Mouse (Mus musculus) MEL (cell line): ENCODE data around the gene Ahcyl2. TPM values are rescaled to one million over a fixed set of nuclear protein-coding genes. Genes with fewer than 3 reads are reported as not detected.

Experiments used
- DNase-seq: peaks from one replicate; pipeline ENCODE4 v3.0.0; 2011; ENCODE audit warnings: low read depth, low spot score
- H3K27ac ChIP-seq: 2 replicates; pipeline ENCODE4 v1.5.1; 2012; ENCODE audit warnings: low read depth, mild to moderate bottlenecking, control low read depth, low read length, moderate library complexity; ENCODE audit not compliant: control insufficient read depth
- H3K27me3 ChIP-seq, 2 experiments: fragments of 150-350 bp in 1 of 2; sonication (generic) in 1 of 2; 2 replicates each; pipeline ENCODE4 v1.6.1; 2012; ENCODE audit warnings: low read length in 2 of 2, mild to moderate bottlenecking in 2 of 2, improper control_type of control experiment in 1 of 2, moderate library complexity in 1 of 2; ENCODE audit not compliant: insufficient read depth in 2 of 2, control insufficient read depth in 1 of 2
- H3K36me3 ChIP-seq, 2 experiments: 2 replicates each; pipeline ENCODE4 v1.6.1; 2012 to 2014; ENCODE audit warnings: low read length in 2 of 2, improper control_type of control experiment in 1 of 2, inconsistent platforms in 1 of 2, mild to moderate bottlenecking in 1 of 2; ENCODE audit not compliant: insufficient read depth in 2 of 2, control insufficient read depth in 1 of 2
- H3K4me1 ChIP-seq, 2 experiments: fragments of 150-350 bp in 1 of 2; sonication (generic) in 1 of 2; 2 replicates each; pipeline ENCODE4 v1.6.1; 2012; ENCODE audit warnings: low read length in 2 of 2, improper control_type of control experiment in 1 of 2, mild to moderate bottlenecking in 1 of 2; ENCODE audit not compliant: insufficient read depth in 2 of 2, control insufficient read depth in 1 of 2
- H3K4me3 ChIP-seq, 2 experiments: fragments of 150-350 bp in 1 of 2; sonication (generic) in 1 of 2; 2 replicates each; pipeline ENCODE4 v1.5.1; 2012; ENCODE audit warnings: low read depth in 2 of 2, low read length in 2 of 2, mild to moderate bottlenecking in 2 of 2, moderate library complexity in 2 of 2, control low read depth in 1 of 2, improper control_type of control experiment in 1 of 2; ENCODE audit not compliant: control insufficient read depth in 1 of 2, insufficient read depth in 1 of 2
- H3K79me2 ChIP-seq: 2 replicates; pipeline ENCODE4 v1.6.1; 2012; ENCODE audit warnings: mild to moderate bottlenecking, low read length, moderate library complexity; ENCODE audit not compliant: control insufficient read depth, poor library complexity, insufficient read depth
- H3K9ac ChIP-seq: 2 replicates; pipeline ENCODE4 v1.6.1; 2012; ENCODE audit warnings: low read depth, mild to moderate bottlenecking, control low read depth, low read length, moderate library complexity; ENCODE audit not compliant: control insufficient read depth, poor library complexity, severe bottlenecking
- H3K9me3 ChIP-seq: fragments of 150-350 bp; sonication (generic); replicated peaks from 2 replicates; pipeline ENCODE4 v1.6.1; 2012; ENCODE audit warnings: mild to moderate bottlenecking, low read length, improper control_type of control experiment, moderate library complexity; ENCODE audit not compliant: insufficient read depth
- CHD1 ChIP-seq: IDR thresholded peaks from 2 replicates; pipeline ENCODE4 v1.6.1; 2012; ENCODE audit warnings: low read depth, mild to moderate bottlenecking, inconsistent platforms, low read length, improper control_type of control experiment
- EP300 ChIP-seq, 2 experiments: IDR thresholded peaks; 2 replicates each; pipeline ENCODE4 v1.6.1; 2011; ENCODE audit warnings: improper control_type of control experiment in 2 of 2, low read length in 2 of 2, low read depth in 1 of 2, mild to moderate bottlenecking in 1 of 2
- ETS1 ChIP-seq: IDR thresholded peaks from 2 replicates; pipeline ENCODE4 v1.6.1; 2012; ENCODE audit warnings: low read depth, mild to moderate bottlenecking, inconsistent platforms, low read length, improper control_type of control experiment, moderate library complexity
- GABPA ChIP-seq: IDR thresholded peaks from 2 replicates; pipeline ENCODE4 v1.6.1; 2012; ENCODE audit warnings: low read depth, mild to moderate bottlenecking, inconsistent platforms, low read length, improper control_type of control experiment, moderate library complexity
- GATA1 ChIP-seq: IDR thresholded peaks from 2 replicates; pipeline ENCODE4 v1.6.1; 2011; ENCODE audit warnings: low read depth, low read length, improper control_type of control experiment
- HCFC1 ChIP-seq: IDR thresholded peaks from 2 replicates; pipeline ENCODE4 v1.6.1; 2012; ENCODE audit warnings: low read depth, mild to moderate bottlenecking, inconsistent platforms, low read length, improper control_type of control experiment, moderate library complexity
- JUND ChIP-seq: IDR thresholded peaks from 2 replicates; pipeline ENCODE4 v1.6.1; 2011; ENCODE audit warnings: low read depth, mild to moderate bottlenecking, improper control_type of control experiment, low read length
- KAT2A ChIP-seq: conservative IDR thresholded peaks from 2 replicates; pipeline ENCODE4 v1.6.1; 2012; ENCODE audit warnings: low read depth, low read length, improper control_type of control experiment, inconsistent platforms
- MAX ChIP-seq: IDR thresholded peaks from 2 replicates; pipeline ENCODE4 v1.6.1; 2011; ENCODE audit warnings: low read length, improper control_type of control experiment
- MAZ ChIP-seq: IDR thresholded peaks from 2 replicates; pipeline ENCODE4 v1.6.1; 2012; ENCODE audit warnings: low read depth, mild to moderate bottlenecking, inconsistent platforms, low read length, improper control_type of control experiment
- MEF2A ChIP-seq: IDR thresholded peaks from 2 replicates; pipeline ENCODE4 v1.6.1; 2014; ENCODE audit warnings: low read depth, mild to moderate bottlenecking, inconsistent platforms, low read length, improper control_type of control experiment; ENCODE audit not compliant: poor library complexity, insufficient replicate concordance, severe bottlenecking; ENCODE audit errors: extremely low read depth
- MXI1 ChIP-seq: IDR thresholded peaks from 2 replicates; pipeline ENCODE4 v1.6.1; 2011; ENCODE audit warnings: mild to moderate bottlenecking, low read depth, low read length, improper control_type of control experiment
- MYC ChIP-seq: IDR thresholded peaks from 2 replicates; pipeline ENCODE4 v1.6.1; 2011; ENCODE audit warnings: low read depth, mild to moderate bottlenecking, low read length, improper control_type of control experiment, moderate library complexity
- NELFE ChIP-seq: IDR thresholded peaks from 2 replicates; pipeline ENCODE4 v1.6.1; 2011; ENCODE audit warnings: low read depth, low read length, improper control_type of control experiment
- NRF1 ChIP-seq: IDR thresholded peaks from 2 replicates; pipeline ENCODE4 v1.6.1; 2014; ENCODE audit warnings: low read depth, mild to moderate bottlenecking, inconsistent platforms, low read length, improper control_type of control experiment, moderate library complexity; ENCODE audit not compliant: poor library complexity, insufficient read depth, severe bottlenecking
- POLR2A ChIP-seq, 2 experiments: IDR thresholded peaks; 2 replicates each; pipeline ENCODE4 v1.6.1; 2011 to 2012; ENCODE audit warnings: low read length in 2 of 2, mild to moderate bottlenecking in 2 of 2, control low read depth in 1 of 2, improper control_type of control experiment in 1 of 2, low read depth in 1 of 2, moderate library complexity in 1 of 2; ENCODE audit not compliant: control insufficient read depth in 1 of 2, insufficient read depth in 1 of 2, poor library complexity in 1 of 2
- POLR2AphosphoS2 ChIP-seq: IDR thresholded peaks from 2 replicates; pipeline ENCODE4 v1.6.1; 2011; ENCODE audit warnings: low read length, improper control_type of control experiment
- POLR2AphosphoS5 ChIP-seq: IDR thresholded peaks from 2 replicates; pipeline ENCODE4 v1.6.1; 2012; ENCODE audit warnings: low read depth, borderline replicate concordance, mild to moderate bottlenecking, inconsistent platforms, low read length, moderate library complexity, mixed read lengths
- RAD21 ChIP-seq: IDR thresholded peaks from 2 replicates; pipeline ENCODE4 v1.6.1; 2011; ENCODE audit warnings: mild to moderate bottlenecking, low read depth, low read length, improper control_type of control experiment
- RCOR1 ChIP-seq: IDR thresholded peaks from 2 replicates; pipeline ENCODE4 v1.6.1; 2012; ENCODE audit warnings: low read depth, mild to moderate bottlenecking, inconsistent platforms, low read length, improper control_type of control experiment
- SIN3A ChIP-seq: IDR thresholded peaks from 2 replicates; pipeline ENCODE4 v1.6.1; 2012; ENCODE audit warnings: low read length, improper control_type of control experiment, inconsistent platforms
- TAL1 ChIP-seq: IDR thresholded peaks from 2 replicates; pipeline ENCODE4 v1.6.1; 2012; ENCODE audit warnings: mild to moderate bottlenecking, inconsistent platforms, low read length, moderate library complexity, mixed read lengths
- TBP ChIP-seq: IDR thresholded peaks from 2 replicates; pipeline ENCODE4 v1.8.0; 2011; ENCODE audit warnings: low read depth, low read length, improper control_type of control experiment
- TCF12 ChIP-seq: IDR thresholded peaks from 2 replicates; pipeline ENCODE4 v1.6.1; 2014; ENCODE audit warnings: low read depth, mild to moderate bottlenecking, inconsistent platforms, low read length, improper control_type of control experiment, moderate library complexity
- USF1 ChIP-seq: IDR thresholded peaks from 2 replicates; pipeline ENCODE4 v1.6.1; 2014; ENCODE audit warnings: low read depth, mild to moderate bottlenecking, inconsistent platforms, low read length, improper control_type of control experiment, moderate library complexity
- USF2 ChIP-seq, 2 experiments: IDR thresholded peaks; 2 replicates each; pipeline ENCODE4 v1.6.1; 2011 to 2012; ENCODE audit warnings: improper control_type of control experiment in 2 of 2, low read length in 2 of 2, borderline replicate concordance in 1 of 2, inconsistent platforms in 1 of 2, low read depth in 1 of 2, mild to moderate bottlenecking in 1 of 2; ENCODE audit not compliant: insufficient read depth in 1 of 2
- ZC3H11A ChIP-seq: IDR thresholded peaks from 2 replicates; pipeline ENCODE4 v1.6.1; 2012; ENCODE audit warnings: low read depth, mild to moderate bottlenecking, inconsistent platforms, low read length, improper control_type of control experiment
- ZKSCAN1 ChIP-seq: IDR thresholded peaks from 2 replicates; pipeline ENCODE4 v1.6.1; 2012; ENCODE audit warnings: low read depth, mild to moderate bottlenecking, inconsistent platforms, low read length, improper control_type of control experiment, moderate library complexity
- ZNF384 ChIP-seq: IDR thresholded peaks from 2 replicates; pipeline ENCODE4 v1.6.1; 2012; ENCODE audit warnings: low read depth, mild to moderate bottlenecking, inconsistent platforms, low read length, improper control_type of control experiment
- polyA plus RNA-seq, 2 experiments: library from polyadenylated mRNA; stranded (reverse) in 1 of 2; unstranded in 1 of 2; fragments of >175 nt in 1 of 2; fragments of >200 nt in 1 of 2; gene quantifications; 2 replicates each; pipeline versions ENCODE4 v1.2.1 to v1.2.4; 2012; ENCODE audit warnings: low replicate concordance in 2 of 2, low read depth in 1 of 2; ENCODE audit not compliant: insufficient read length in 2 of 2, insufficient read depth in 1 of 2, missing spikeins in 1 of 2
- total RNA-seq: library from RNA; depleted of rRNA; stranded (reverse); fragments of 300-350 nt; gene quantifications from 2 replicates; pipeline ENCODE4 v1.2.3, GENCODE M21; 2012

The Ahcyl2 gene
- total and polyA plus RNA-seq, 3 experiments, result 16.9 to 17.0 TPM; not detected in 1

GRCm38 (mm10) chr6:29793520-29793919, 25.7 kb downstream of the Ahcyl2 start:
- Histone ChIP-seq H3K27ac (no peak overlapping the region), H3K79me2 (0 out of 2 replicates have a peak, but pooled peaks cover 2% of the 10 kb centered on the region), H3K4me3 (no peak overlapping the region), H3K36me3 (peaks cover 0 to 48% of the 10 kb centered on the region in 2 experiments; a peak in 2 of 4 replicates), H3K9ac (no peak overlapping the region), H3K9me3 (no peaks in the 10 kb centered on the region), H3K4me1 (peaks cover 19 to 26% of the 10 kb centered on the region in 2 experiments), H3K27me3 (no peaks in the 10 kb centered on the region)
- TF ChIP-seq ZC3H11A, result no peak
- TF ChIP-seq ZKSCAN1, result no peak
- TF ChIP-seq GATA1, result no peak
- TF ChIP-seq POLR2AphosphoS2, result no peak
- no peak for TF ChIP-seq SIN3A
- TF ChIP-seq EP300 (IDR thresholded peaks at IDR 0.05; ENCODE audit: low read depth in 1 of 2, low read length in 2 of 2), result no peak
- no peak for TF ChIP-seq CHD1
- TF ChIP-seq USF2 (IDR thresholded peaks at IDR 0.05; ENCODE audit: borderline replicate concordance in 1 of 2, insufficient read depth in 1 of 2, low read depth in 1 of 2, low read length in 2 of 2), result no peak
- TF ChIP-seq JUND, result no peak
- no peak for TF ChIP-seq RCOR1
- no peak for TF ChIP-seq TCF12
- TF ChIP-seq HCFC1, result no peak
- TF ChIP-seq MAX, result no peak
- no peak for TF ChIP-seq POLR2AphosphoS5
- TF ChIP-seq USF1, result no peak
- no peak for TF ChIP-seq KAT2A
- TF ChIP-seq RAD21, result no peak
- no peak for TF ChIP-seq NRF1
- TF ChIP-seq TBP, result no peak
- TF ChIP-seq NELFE, result no peak
- no peak for DNase-seq

DNA sequence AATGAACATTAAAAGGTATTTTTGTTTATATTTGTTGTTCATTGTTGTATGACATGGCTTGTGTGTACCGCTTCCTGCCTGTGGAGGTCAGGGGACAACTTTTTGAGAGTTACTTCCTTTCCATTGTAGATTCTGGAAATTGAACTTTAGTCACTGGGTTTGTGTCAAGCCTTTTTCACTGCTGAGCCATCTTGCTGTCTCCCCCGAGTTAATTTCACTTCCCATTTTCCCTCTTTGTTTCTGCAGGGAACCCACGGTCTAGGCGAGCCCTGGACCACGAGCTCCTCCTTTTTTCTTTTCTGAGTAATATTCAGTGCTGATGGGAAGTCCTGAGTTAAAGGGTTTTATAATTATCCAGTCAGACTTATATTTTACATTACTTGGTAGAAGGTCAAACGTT, 26.8 kb downstream of the Ahcyl2 start:
- Histone ChIP-seq H3K79me2 (0 out of 2 replicates have a peak, but pooled peaks cover 2% of the 10 kb centered on the region), H3K36me3 (peaks cover 0 to 38% of the 10 kb centered on the region in 2 experiments; a peak in 2 of 4 replicates), H3K4me1 (peaks cover 14 to 26% of the 10 kb centered on the region in 2 experiments), H3K9ac (no peak overlapping the region), H3K27me3 (no peaks in the 10 kb centered on the region), H3K4me3 (no peak overlapping the region), H3K9me3 (no peaks in the 10 kb centered on the region), H3K27ac (no peak overlapping the region)
- DNase-seq, result peak; percentile 42
- no peak for TF ChIP-seq MYC
- no peak for TF ChIP-seq ETS1
- no peak for TF ChIP-seq MAZ
- TF ChIP-seq MXI1, result no peak
- no peak for TF ChIP-seq USF2 (IDR thresholded peaks at IDR 0.05; ENCODE audit: borderline replicate concordance in 1 of 2, insufficient read depth in 1 of 2, low read depth in 1 of 2, low read length in 2 of 2)
- no peak for TF ChIP-seq TAL1
- no peak for TF ChIP-seq NELFE
- no peak for TF ChIP-seq SIN3A
- TF ChIP-seq EP300 (IDR thresholded peaks at IDR 0.05; ENCODE audit: low read depth in 1 of 2, low read length in 2 of 2), result no peak
- no peak for TF ChIP-seq MEF2A
- no peak for TF ChIP-seq KAT2A
- no peak for TF ChIP-seq NRF1
- TF ChIP-seq TCF12, result no peak
- TF ChIP-seq ZNF384, result no peak
- no peak for TF ChIP-seq POLR2A (IDR thresholded peaks at IDR 0.05; ENCODE audit: control insufficient read depth in 1 of 2, insufficient read depth in 1 of 2, low read depth in 1 of 2, low read length in 2 of 2, poor library complexity in 1 of 2)
- no peak for TF ChIP-seq GABPA
- no peak for TF ChIP-seq HCFC1
